Mouse (Mus musculus): ENCODE data around the gene Arhgef10l.
"Not testable (repeated sequence)": the region's sequence is repeated elsewhere in the genome, so short reads cannot be mapped to it uniquely, and the experiment has no call there.

The Arhgef10l gene

GRCm38 (mm10) chr4:140605790-140606189, 60.0 kb downstream of the Arhgef10l start:
- no peak for DNase-seq (ENCODE audit: low spot score)

GRCm38 (mm10) chr4:140605247-140605646, 60.6 kb downstream of the Arhgef10l start:
- no peak for DNase-seq (ENCODE audit: low spot score)

GRCm38 (mm10) chr4:140604541-140604940, 61.3 kb downstream of the Arhgef10l start:
- no peak for DNase-seq (ENCODE audit: low spot score)

- no peak for DNase-seq (ENCODE audit: low spot score)
Measured at GRCm38 (mm10) chr4:140602022-140602421, 63.8 kb downstream of the Arhgef10l start.

- DNase-seq (ENCODE audit: low spot score): no peak
Measured at GRCm38 (mm10) chr4:140601153-140601552, 64.7 kb downstream of the Arhgef10l start.

- no peak for DNase-seq (ENCODE audit: low spot score)
Measured at GRCm38 (mm10) chr4:140598846-140599245, 67.0 kb downstream of the Arhgef10l start.

GRCm38 (mm10) chr4:140597928-140598327, 67.9 kb downstream of the Arhgef10l start:
- no peak for DNase-seq (ENCODE audit: low spot score)

GRCm38 (mm10) chr4:140597378-140597777, 68.4 kb downstream of the Arhgef10l start:
- no peak for DNase-seq (ENCODE audit: low spot score)

GRCm38 (mm10) chr4:140593771-140594505, 71.9 kb downstream of the Arhgef10l start:
- DNase-seq (ENCODE audit: low spot score): no peak

GRCm38 (mm10) chr4:140592990-140593770, 72.6 kb downstream of the Arhgef10l start:
- DNase-seq (ENCODE audit: low spot score): no peak

GRCm38 (mm10) chr4:140592217-140592759, 73.5 kb downstream of the Arhgef10l start:
- DNase-seq (ENCODE audit: low spot score): peak; percentile 64

- no peak for DNase-seq (ENCODE audit: low spot score)
Measured at GRCm38 (mm10) chr4:140586478-140586877, 79.3 kb downstream of the Arhgef10l start.

- no peak for DNase-seq (ENCODE audit: low spot score)
Measured at GRCm38 (mm10) chr4:140584240-140584639, 81.6 kb downstream of the Arhgef10l start.

GRCm38 (mm10) chr4:140582390-140583088, 83.3 kb downstream of the Arhgef10l start:
- no peak for DNase-seq (ENCODE audit: low spot score)

GRCm38 (mm10) chr4:140581730-140582389, 84.0 kb downstream of the Arhgef10l start:
- no peak for DNase-seq (ENCODE audit: low spot score)

- DNase-seq (ENCODE audit: low spot score): no peak
Measured at GRCm38 (mm10) chr4:140581341-140581729, 84.5 kb downstream of the Arhgef10l start.

- DNase-seq (ENCODE audit: low spot score): no peak
Measured at GRCm38 (mm10) chr4:140580866-140581265, 84.9 kb downstream of the Arhgef10l start.

- no peak for DNase-seq (ENCODE audit: low spot score)
Measured at GRCm38 (mm10) chr4:140579576-140579975, 86.2 kb downstream of the Arhgef10l start.

- DNase-seq (ENCODE audit: low spot score): no peak
Measured at GRCm38 (mm10) chr4:140579149-140579548, 86.7 kb downstream of the Arhgef10l start.

GRCm38 (mm10) chr4:140576628-140577027, 89.2 kb downstream of the Arhgef10l start:
- DNase-seq (ENCODE audit: low spot score): no peak

- not testable (repeated sequence) for DNase-seq (ENCODE audit: low spot score)
Measured at GRCm38 (mm10) chr4:140574863-140575262, 90.9 kb downstream of the Arhgef10l start.

- DNase-seq (ENCODE audit: low spot score): no peak
Measured at GRCm38 (mm10) chr4:140572376-140572775, 93.4 kb downstream of the Arhgef10l start.

Data from yolk sac, embryonic 10.5 days (tissue).